Mouse (Mus musculus) heart, embryonic 16.5 days (tissue): ENCODE measurements around the gene Faim. TPM values are rescaled to one million over a fixed set of nuclear protein-coding genes. Genes with fewer than 3 reads are reported as not detected.

ENCODE experiments used
- ATAC-seq: fragments of 200-750 bp; cut with Nextera tagmentation; replicated peaks from 2 replicates; pipeline ENCODE4 v1.8.0; 2017; ENCODE audit warnings: moderate number of reproducible peaks; ENCODE audit not compliant: insufficient read depth, low FRiP score; ENCODE audit errors: extremely low read depth
- H3K27ac ChIP-seq: fragments of 300-500 bp; sonication (generic); 2 replicates; pipeline ENCODE4 v1.5.1; 2014; ENCODE audit warnings: mild to moderate bottlenecking, low read length, control low read depth, moderate library complexity
- H3K27me3 ChIP-seq: fragments of 300-500 bp; sonication (generic); 2 replicates; pipeline ENCODE4 v1.6.1; 2014; ENCODE audit warnings: low read length, mixed read lengths; ENCODE audit not compliant: control insufficient read depth, insufficient read depth
- H3K36me3 ChIP-seq: fragments of 300-500 bp; sonication (generic); 2 replicates; pipeline ENCODE4 v1.6.1; 2014; ENCODE audit not compliant: control insufficient read depth, insufficient read depth
- H3K4me1 ChIP-seq: fragments of 300-500 bp; sonication (generic); 2 replicates; pipeline ENCODE4 v1.6.1; 2014; ENCODE audit warnings: low read length, mixed read lengths; ENCODE audit not compliant: control insufficient read depth, insufficient read depth
- H3K4me2 ChIP-seq: fragments of 300-500 bp; sonication (generic); 2 replicates; pipeline ENCODE4 v1.6.1; 2014; ENCODE audit warnings: low read depth, mild to moderate bottlenecking, control low read depth, low read length
- H3K4me3 ChIP-seq: fragments of 300-500 bp; sonication (generic); 2 replicates; pipeline ENCODE4 v1.5.1; 2014; ENCODE audit warnings: mild to moderate bottlenecking, control low read depth, low read length
- H3K9ac ChIP-seq: fragments of 300-500 bp; sonication (generic); 2 replicates; pipeline ENCODE4 v1.6.1; 2014; ENCODE audit warnings: low read length, control low read depth
- H3K9me3 ChIP-seq: fragments of 300-500 bp; sonication (generic); replicated peaks from 2 replicates; pipeline ENCODE4 v1.6.1; 2016; ENCODE audit warnings: low read length; ENCODE audit not compliant: control insufficient read depth
- WGBS: fragments of 180-500 bp; shearing (Covaris S2); extraction: QIAGEN DNeasy Blood & Tissue Kit; methylation state at CpG from one replicate; pipeline ENCODE4 v1.1.7; 2014; 5-methylcytosine and 5-hydroxymethylcytosine counted together
- polyA plus RNA-seq: library from polyadenylated mRNA; unstranded; fragments of >200 nt; fragmentation: Nextera tagmentation; extraction: Ambion mirVana; gene quantifications from 2 replicates; pipeline ENCODE4 v1.2.1, GENCODE M21; 2015

Faim gene
- polyA plus RNA-seq, 1 experiment from 2014 or later: 32.5 TPM

GRCm38 (mm10) chr9:98965084-98965483 lies 21.1 kb upstream of the Faim start:
- Histone ChIP-seq H3K27ac (no peak overlapping the region), H3K4me3 (no peak overlapping the region), H3K27me3 (peaks cover 78% of the 10 kb centered on the region), H3K36me3 (no peaks in the 10 kb centered on the region), H3K9me3 (no peaks in the 10 kb centered on the region), H3K9ac (no peak overlapping the region), H3K4me2 (peak overlapping the region; percentile 45), H3K4me1 (0 out of 2 replicates have a peak, but pooled peaks cover 2% of the 10 kb centered on the region)
- 3% methylated on average over 18 of the region's 18 CpGs for WGBS
- ATAC-seq: 0 out of 2 replicates have a peak, but pooled peaks have one; percentile 58

- Histone ChIP-seq H3K4me2 (peak overlapping the region; percentile 75), H3K9me3 (peaks cover 5% of the 10 kb centered on the region; the same call in 1 of the 2 replicates), H3K27ac (no peak overlapping the region), H3K36me3 (no peaks in the 10 kb centered on the region), H3K4me3 (peak overlapping the region; percentile 53), H3K4me1 (peaks cover 6% of the 10 kb centered on the region; the same call in 1 of the 2 replicates), H3K9ac (peak overlapping the region; percentile 58), H3K27me3 (peaks cover 70% of the 10 kb centered on the region)
- ATAC-seq: no peak
- under 1% methylated on average over 40 of the region's 40 CpGs for WGBS
Observed at GRCm38 (mm10) chr9:98973101-98973521, 13.1 kb upstream of the Faim start.

DNA sequence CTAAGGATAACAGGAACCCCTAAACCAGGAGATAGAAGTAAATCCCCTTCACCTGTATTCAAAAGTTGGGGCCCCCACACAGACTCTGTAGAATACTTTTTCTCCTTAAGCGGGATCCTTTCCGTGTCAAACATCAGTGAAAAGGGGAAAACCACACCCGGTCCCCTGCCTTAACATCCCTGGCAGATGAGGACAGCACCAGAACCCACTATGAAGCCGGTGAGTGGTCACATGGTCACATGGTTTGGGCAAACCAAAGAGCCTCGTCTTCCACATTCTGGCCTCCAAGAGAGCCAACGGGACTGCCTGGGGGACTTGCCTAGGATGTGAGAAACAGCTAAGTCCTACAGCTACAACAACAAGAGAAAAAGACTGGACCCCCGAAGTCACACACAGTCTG lies 12.6 kb upstream of the Faim start:
- 8% methylated on average over 7 of the region's 7 CpGs for WGBS
- no peak overlapping the region; the same call in 1 of the 2 replicates for H3K9ac ChIP-seq

DNA sequence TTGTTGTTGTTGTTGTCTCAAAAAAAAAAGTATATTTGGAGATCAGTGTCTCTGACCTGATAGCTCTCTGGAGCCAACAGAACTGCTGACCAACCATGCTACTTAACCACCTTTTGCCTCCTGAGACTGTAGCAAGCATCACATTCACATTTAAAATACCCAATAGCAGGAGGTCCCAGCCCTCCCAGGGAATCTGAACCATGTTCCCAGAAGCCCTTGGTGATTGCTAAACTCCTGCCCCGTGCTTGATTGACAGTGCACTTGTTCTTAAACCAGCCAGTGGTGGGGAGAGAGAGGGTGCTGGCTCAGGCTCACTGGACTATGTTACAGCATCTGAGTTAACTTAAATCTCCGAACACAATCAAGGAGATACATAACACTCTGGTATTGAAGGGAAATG lies 11.3 kb upstream of the Faim start:
- Histone ChIP-seq H3K36me3 (no peaks in the 10 kb centered on the region), H3K4me2 (no peak overlapping the region), H3K27ac (no peak overlapping the region), H3K9ac (no peak overlapping the region), H3K4me3 (no peak overlapping the region), H3K4me1 (peaks cover 11% of the 10 kb centered on the region; the same call in 1 of the 2 replicates), H3K27me3 (peaks cover 63% of the 10 kb centered on the region), H3K9me3 (peaks cover 5% of the 10 kb centered on the region; the same call in 1 of the 2 replicates)
- 41% methylated on average over 2 of the region's 2 CpGs for whole genome bisulfite sequencing
- ATAC-seq: no peak

More for the DNA sequence above, 12.6 kb upstream of the Faim start:
- peak overlapping the region; percentile 75 for H3K4me2 ChIP-seq
- H3K36me3 ChIP-seq: no peaks in the 10 kb centered on the region
- H3K27me3 ChIP-seq: peaks cover 70% of the 10 kb centered on the region
- peaks cover 6% of the 10 kb centered on the region; the same call in 1 of the 2 replicates for H3K4me1 ChIP-seq
- no peak overlapping the region for H3K27ac ChIP-seq
- ATAC-seq: no peak
- peaks cover 5% of the 10 kb centered on the region; the same call in 1 of the 2 replicates for H3K9me3 ChIP-seq
- peak overlapping the region; percentile 53 for H3K4me3 ChIP-seq

GRCm38 (mm10) chr9:98976081-98976480 lies 10.1 kb upstream of the Faim start:
- no peak for ATAC-seq
- Histone ChIP-seq H3K4me1 (peaks cover 12% of the 10 kb centered on the region; the same call in 1 of the 2 replicates), H3K9ac (no peak overlapping the region), H3K9me3 (no peaks in the 10 kb centered on the region; the same call in 1 of the 2 replicates), H3K27me3 (peaks cover 53% of the 10 kb centered on the region), H3K27ac (no peak overlapping the region), H3K4me3 (no peak overlapping the region), H3K36me3 (no peaks in the 10 kb centered on the region), H3K4me2 (no peak overlapping the region)
- WGBS: 76% methylated on average over 1 of the region's 1 CpGs

DNA sequence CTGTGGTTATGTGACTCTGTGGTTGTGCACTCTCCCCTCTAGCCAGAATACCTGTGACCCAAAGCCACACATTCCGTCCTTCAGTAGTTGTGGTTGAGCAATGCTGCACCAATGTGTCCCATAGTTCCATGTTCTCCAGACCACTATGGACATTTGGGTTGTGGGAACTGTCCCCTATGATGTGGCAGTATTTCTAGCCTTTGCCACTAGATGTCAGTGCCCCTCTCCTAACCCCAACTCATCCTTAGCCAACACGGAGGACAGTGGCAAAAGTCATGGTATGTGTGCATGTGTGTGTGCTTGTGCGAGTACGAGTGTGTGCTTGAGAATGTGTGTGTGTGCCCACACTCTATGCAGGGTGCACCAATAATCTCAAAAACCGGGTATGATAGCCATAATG lies 9.7 kb upstream of the Faim start:
- Histone ChIP-seq H3K9ac (no peak overlapping the region), H3K4me2 (no peak overlapping the region), H3K36me3 (no peaks in the 10 kb centered on the region), H3K27me3 (peaks cover 49% of the 10 kb centered on the region), H3K4me3 (no peak overlapping the region), H3K4me1 (peaks cover 12% of the 10 kb centered on the region; the same call in 1 of the 2 replicates), H3K9me3 (no peaks in the 10 kb centered on the region), H3K27ac (no peak overlapping the region)
- WGBS: 40% methylated on average over 5 of the region's 5 CpGs
- no peak for ATAC-seq

DNA sequence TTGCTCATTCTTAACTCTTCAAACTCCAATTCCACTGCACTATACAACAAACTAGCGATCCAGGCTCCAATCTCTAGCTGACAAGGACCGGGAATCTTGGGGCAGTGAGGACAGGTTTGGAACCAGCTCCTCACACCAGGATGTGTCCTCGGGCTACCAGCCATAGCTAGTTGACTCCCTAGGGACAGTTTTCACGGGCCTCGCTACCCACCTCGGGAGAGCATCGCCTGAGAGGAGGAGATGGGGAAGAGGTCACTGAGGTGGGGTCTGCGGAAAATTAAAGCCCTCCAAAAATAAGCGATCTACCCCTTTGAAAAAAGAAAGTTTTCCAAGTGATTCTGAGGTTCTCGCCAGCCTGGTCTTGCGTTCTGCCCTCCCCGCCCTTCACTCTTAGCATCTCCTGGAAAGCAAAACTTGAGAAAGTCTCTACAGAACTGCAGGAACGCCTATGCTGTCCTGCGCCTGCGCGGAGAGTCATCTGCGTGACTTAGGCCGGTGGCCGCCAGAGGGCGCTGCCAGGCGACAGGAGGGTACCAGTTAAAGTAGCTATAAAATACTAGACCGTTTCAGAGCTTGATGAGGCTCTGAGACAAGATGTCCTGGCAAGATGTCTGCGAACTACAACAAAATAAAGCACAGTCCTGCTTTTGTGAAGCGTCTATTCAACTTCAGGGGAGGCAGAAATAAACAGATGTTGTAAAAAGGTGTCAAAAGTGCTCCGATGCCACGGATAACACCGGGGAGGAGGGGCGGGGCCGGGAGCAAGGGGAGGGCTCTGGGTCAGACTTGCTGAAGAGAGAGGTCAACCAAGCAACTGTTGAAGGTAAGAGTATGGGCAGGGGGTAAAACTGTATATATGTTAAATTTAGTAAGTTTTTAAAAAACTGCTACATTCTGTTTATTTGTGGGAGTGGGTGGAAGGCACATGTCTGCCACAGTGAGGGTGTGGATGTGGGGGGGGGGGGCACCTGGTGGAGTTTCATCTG lies 6.4 kb upstream of the Faim start:
- Histone ChIP-seq H3K9ac (0 out of 2 replicates have a peak overlapping the region, but pooled peaks have one; percentile 18), H3K9me3 (no peaks in the 10 kb centered on the region), H3K4me1 (peaks cover 6% of the 10 kb centered on the region; the same call in 1 of the 2 replicates), H3K4me3 (peak overlapping the region; percentile 42), H3K4me2 (peak overlapping the region; percentile 60), H3K27ac (no peak overlapping the region), H3K36me3 (no peaks in the 10 kb centered on the region), H3K27me3 (peaks cover 32% of the 10 kb centered on the region)
- ATAC-seq: peak; percentile 70
- WGBS: 6% methylated on average over 29 of the region's 29 CpGs

DNA sequence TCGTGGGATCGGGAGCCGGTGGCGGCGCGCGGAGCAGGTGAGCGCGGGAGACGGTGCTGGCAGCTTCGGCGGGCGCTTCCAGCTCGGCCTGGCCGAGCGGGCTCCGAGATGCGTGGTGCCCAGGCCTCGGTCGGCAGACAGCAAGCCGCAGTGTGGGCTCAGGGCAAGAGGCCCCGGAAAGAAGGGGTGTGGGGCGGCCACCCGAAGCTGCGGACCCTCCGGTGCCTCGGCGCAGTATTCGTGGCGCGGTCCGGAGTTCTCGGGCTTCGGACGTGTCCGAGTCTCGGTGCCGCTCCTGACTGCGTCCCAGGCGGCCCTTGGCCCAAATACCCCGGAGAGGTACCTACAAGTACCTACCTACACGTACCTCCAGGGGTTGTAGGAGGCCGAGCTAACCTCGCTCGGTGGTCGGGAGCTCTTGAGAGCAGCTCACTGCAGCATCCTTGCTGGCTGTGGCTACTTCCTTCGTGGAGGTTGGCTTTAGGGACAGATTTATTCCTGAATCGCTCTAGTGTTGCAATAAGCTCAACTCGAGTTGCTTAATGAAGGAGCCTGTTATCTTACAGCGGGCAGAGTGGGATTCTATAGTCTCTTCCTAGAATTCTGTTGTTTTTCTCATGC lies 413 bp downstream of the Faim start:
- ATAC-seq: peak; percentile 44
- Histone ChIP-seq H3K27ac (no peak overlapping the region), H3K4me3 (peak overlapping the region; percentile 96), H3K4me1 (peaks cover 4% of the 10 kb centered on the region), H3K9ac (peak overlapping the region; percentile 89), H3K36me3 (no peaks in the 10 kb centered on the region), H3K4me2 (peak overlapping the region; percentile 94), H3K27me3 (peaks cover 12% of the 10 kb centered on the region), H3K9me3 (no peaks in the 10 kb centered on the region)
- WGBS: under 1% methylated on average over 50 of the region's 50 CpGs
